Mouse (Mus musculus) hindbrain, embryonic 11.5 days (tissue): ENCODE results near the gene Otop3. TPM values are rescaled to one million over a fixed set of nuclear protein-coding genes. Genes with fewer than 3 reads are reported as not detected.

Experiments
- ATAC-seq: fragments of 200-750 bp; cut with Nextera tagmentation; 2 replicates; pipeline ENCODE4 v1.8.0; 2017; ENCODE audit warnings: mild to moderate bottlenecking, moderate TSS enrichment, moderate library complexity; ENCODE audit not compliant: low FRiP score
- DNase-seq: peaks from one replicate; pipeline ENCODE4 v3.0.0-alpha.2; 2015; ENCODE audit warnings: low spot score
- H3K27ac ChIP-seq: fragments of 300-500 bp; sonication (generic); 2 replicates; pipeline ENCODE4 v1.5.1; 2014; ENCODE audit warnings: mild to moderate bottlenecking, low read depth, low read length
- H3K27me3 ChIP-seq: fragments of 300-500 bp; sonication (generic); 2 replicates; pipeline ENCODE4 v1.6.1; 2014; ENCODE audit warnings: mild to moderate bottlenecking, low read length, moderate library complexity, mixed read lengths; ENCODE audit not compliant: control insufficient read depth, insufficient read depth
- H3K36me3 ChIP-seq: fragments of 300-500 bp; sonication (generic); 2 replicates; pipeline ENCODE4 v1.6.1; 2014; ENCODE audit warnings: mild to moderate bottlenecking, low read length, moderate library complexity, mixed read lengths; ENCODE audit not compliant: control insufficient read depth, insufficient read depth
- H3K4me1 ChIP-seq: fragments of 300-500 bp; sonication (generic); replicated peaks from 2 replicates; pipeline ENCODE4 v1.6.1; 2014; ENCODE audit warnings: low read length, mixed read lengths; ENCODE audit not compliant: control insufficient read depth, insufficient read depth
- H3K4me2 ChIP-seq: fragments of 300-500 bp; sonication (generic); replicated peaks from 2 replicates; pipeline ENCODE4 v1.6.1; 2014; ENCODE audit warnings: mild to moderate bottlenecking, low read depth, low read length
- H3K4me3 ChIP-seq: fragments of 300-500 bp; sonication (generic); 2 replicates; pipeline ENCODE4 v1.5.1; 2014; ENCODE audit warnings: low read depth, low read length
- H3K9ac ChIP-seq: fragments of 300-500 bp; sonication (generic); 2 replicates; pipeline ENCODE4 v1.6.1; 2014; ENCODE audit warnings: low read depth, low read length
- H3K9me3 ChIP-seq: fragments of 300-500 bp; sonication (generic); 2 replicates; pipeline ENCODE4 v1.6.1; 2016; ENCODE audit warnings: low read length; ENCODE audit not compliant: control insufficient read depth
- WGBS: fragments of 180-500 bp; shearing (Covaris S2); extraction: QIAGEN DNeasy Blood & Tissue Kit; methylation state at CpG from one replicate; pipeline ENCODE4 v1.1.7; 2014; 5-methylcytosine and 5-hydroxymethylcytosine counted together
- polyA plus RNA-seq: library from polyadenylated mRNA; unstranded; fragments of >200 nt; fragmentation: Nextera tagmentation; extraction: Ambion mirVana; gene quantifications from 2 replicates; pipeline ENCODE4 v1.2.1, GENCODE M21; 2014

Otop3 gene
- polyA plus RNA-seq = 0.15 and 0.20 TPM in 2 replicates

GRCm38 (mm10) chr11:115334531-115334930 lies at the start of gene Otop3:
TSS of gene Otop3 (plus strand) at chr11:115334731.
- Histone ChIP-seq H3K4me1 (0 out of 2 replicates have a peak, but pooled peaks cover 3% of the 10 kb centered on the region), H3K27me3 (peaks cover 26% of the 10 kb centered on the region), H3K4me2 (peak within 1 kb of the TSS; percentile 35), H3K9me3 (no peaks in the 10 kb centered on the region), H3K9ac (no peak within 1 kb of the TSS), H3K36me3 (no peaks in the 10 kb centered on the region), H3K4me3 (peak within 1 kb of the TSS; percentile 17; the same call in 1 of the 2 replicates), H3K27ac (no peak within 1 kb of the TSS)
- DNase-seq = peak; percentile 55
- 2% methylated on average over 29 of the region's 29 CpGs for WGBS
- no peak for ATAC-seq

- Histone ChIP-seq H3K9me3 (no peaks in the 10 kb centered on the region), H3K4me3 (no peak overlapping the region), H3K27me3 (no peaks in the 10 kb centered on the region), H3K4me1 (no peaks in the 10 kb centered on the region), H3K9ac (no peak overlapping the region), H3K27ac (no peak overlapping the region), H3K36me3 (no peaks in the 10 kb centered on the region), H3K4me2 (no peak overlapping the region)
- DNase-seq = no peak
- ATAC-seq = no peak
- WGBS = 74% methylated on average over 4 of the region's 4 CpGs
These were observed 49.2 kb upstream of the Otop3 start for GRCm38 (mm10) chr11:115285282-115285681.

- Histone ChIP-seq H3K4me3 (no peak overlapping the region), H3K9ac (no peak overlapping the region), H3K4me2 (no peak overlapping the region), H3K27ac (no peak overlapping the region), H3K9me3 (no peaks in the 10 kb centered on the region), H3K4me1 (no peaks in the 10 kb centered on the region), H3K27me3 (no peaks in the 10 kb centered on the region), H3K36me3 (no peaks in the 10 kb centered on the region)
- ATAC-seq (no peak), DNase-seq (no peak)
- 75% methylated on average over 19 of the region's 19 CpGs for WGBS
These were observed 48.1 kb upstream of the Otop3 start for GRCm38 (mm10) chr11:115286201-115286993.

GRCm38 (mm10) chr11:115287386-115287785 lies 47.1 kb upstream of the Otop3 start:
- no peak overlapping the region for H3K4me2 ChIP-seq
- 89% methylated on average over 5 of the region's 5 CpGs for WGBS
- no peaks in the 10 kb centered on the region for H3K27me3 ChIP-seq
- DNase-seq (no peak), ATAC-seq (no peak)
- no peak overlapping the region for H3K9ac ChIP-seq
- H3K4me1 ChIP-seq = no peaks in the 10 kb centered on the region
- H3K4me3 ChIP-seq = no peak overlapping the region
- no peaks in the 10 kb centered on the region for H3K9me3 ChIP-seq
- no peak overlapping the region for H3K27ac ChIP-seq
- no peaks in the 10 kb centered on the region for H3K36me3 ChIP-seq

GRCm38 (mm10) chr11:115288305-115288704 lies 46.2 kb upstream of the Otop3 start:
- no peaks in the 10 kb centered on the region for H3K36me3 ChIP-seq
- 81% methylated on average over 2 of the region's 2 CpGs for whole genome bisulfite sequencing
- H3K4me3 ChIP-seq = no peak overlapping the region
- ATAC-seq (no peak), DNase-seq (no peak)
- H3K27me3 ChIP-seq = no peaks in the 10 kb centered on the region
- no peaks in the 10 kb centered on the region for H3K4me1 ChIP-seq
- no peak overlapping the region for H3K27ac ChIP-seq
- H3K9ac ChIP-seq = no peak overlapping the region
- no peaks in the 10 kb centered on the region for H3K9me3 ChIP-seq
- no peak overlapping the region for H3K4me2 ChIP-seq

- Histone ChIP-seq H3K4me2 (no peak overlapping the region), H3K27me3 (no peaks in the 10 kb centered on the region), H3K27ac (no peak overlapping the region), H3K36me3 (no peaks in the 10 kb centered on the region), H3K9ac (no peak overlapping the region), H3K9me3 (no peaks in the 10 kb centered on the region), H3K4me3 (no peak overlapping the region), H3K4me1 (no peaks in the 10 kb centered on the region)
- ATAC-seq (no peak), DNase-seq (no peak)
- 85% methylated on average over 8 of the region's 8 CpGs for WGBS
These were observed 44.6 kb upstream of the Otop3 start for GRCm38 (mm10) chr11:115289885-115290284.

- no peaks in the 10 kb centered on the region for H3K4me1 ChIP-seq
- 90% methylated on average over 1 of the region's 1 CpGs for WGBS
- DNase-seq (no peak), ATAC-seq (no peak)
- no peak overlapping the region for H3K4me3 ChIP-seq
- H3K27me3 ChIP-seq = no peaks in the 10 kb centered on the region
- H3K27ac ChIP-seq = no peak overlapping the region
- no peak overlapping the region for H3K9ac ChIP-seq
- H3K9me3 ChIP-seq = no peaks in the 10 kb centered on the region
- no peak overlapping the region for H3K4me2 ChIP-seq
- no peaks in the 10 kb centered on the region for H3K36me3 ChIP-seq
These were observed 44.2 kb upstream of the Otop3 start for GRCm38 (mm10) chr11:115290314-115290713.

GRCm38 (mm10) chr11:115290919-115291318 lies 43.6 kb upstream of the Otop3 start:
- Histone ChIP-seq H3K4me3 (no peak overlapping the region), H3K4me2 (no peak overlapping the region), H3K27me3 (no peaks in the 10 kb centered on the region), H3K9me3 (no peaks in the 10 kb centered on the region), H3K36me3 (no peaks in the 10 kb centered on the region), H3K9ac (no peak overlapping the region), H3K4me1 (no peaks in the 10 kb centered on the region), H3K27ac (no peak overlapping the region)
- no peak for ATAC-seq
- 91% methylated on average over 6 of the region's 6 CpGs for WGBS
- DNase-seq = no peak

GRCm38 (mm10) chr11:115291503-115291902 lies 43.0 kb upstream of the Otop3 start:
- no peak overlapping the region for H3K27ac ChIP-seq
- no peak overlapping the region for H3K4me2 ChIP-seq
- H3K27me3 ChIP-seq = peaks cover 3% of the 10 kb centered on the region; the same call in 1 of the 2 replicates
- no peaks in the 10 kb centered on the region for H3K36me3 ChIP-seq
- H3K4me3 ChIP-seq = no peak overlapping the region
- 79% methylated on average over 10 of the region's 10 CpGs for WGBS
- H3K9me3 ChIP-seq = no peaks in the 10 kb centered on the region
- no peaks in the 10 kb centered on the region for H3K4me1 ChIP-seq
- no peak for DNase-seq
- no peak for ATAC-seq
- H3K9ac ChIP-seq = no peak overlapping the region
